Mouse (Mus musculus) neural tube, embryonic 14.5 days (tissue): ENCODE measurements around the gene 9530077C05Rik. TPM values are rescaled to one million over a fixed set of nuclear protein-coding genes. Genes with fewer than 3 reads are reported as not detected.
"Not testable (repeated sequence)": the region's sequence is repeated elsewhere in the genome, so short reads cannot be mapped to it uniquely, and the experiment has no call there.

Experiments
- ATAC-seq: fragments of 200-750 bp; cut with Nextera tagmentation; 2 replicates; pipeline ENCODE4 v1.8.0; 2017; ENCODE audit warnings: low read depth, mild to moderate bottlenecking, moderate TSS enrichment, moderate library complexity
- H3K27ac ChIP-seq: fragments of 300-500 bp; sonication (generic); 2 replicates; pipeline ENCODE4 v1.5.1; 2014; ENCODE audit warnings: low read depth, mild to moderate bottlenecking, control low read depth, low read length, moderate library complexity, mixed read lengths
- H3K27me3 ChIP-seq: fragments of 300-500 bp; sonication (generic); 2 replicates; pipeline ENCODE4 v1.6.1; 2014; ENCODE audit warnings: low read length; ENCODE audit not compliant: control insufficient read depth, insufficient read depth
- H3K36me3 ChIP-seq: fragments of 300-500 bp; sonication (generic); 2 replicates; pipeline ENCODE4 v1.6.1; 2014; ENCODE audit warnings: low read length, mixed read lengths; ENCODE audit not compliant: control insufficient read depth, insufficient read depth
- H3K4me1 ChIP-seq: fragments of 300-500 bp; sonication (generic); 2 replicates; pipeline ENCODE4 v1.6.1; 2014; ENCODE audit warnings: low read length; ENCODE audit not compliant: control insufficient read depth, insufficient read depth
- H3K4me2 ChIP-seq: fragments of 300-500 bp; sonication (generic); 2 replicates; pipeline ENCODE4 v1.6.1; 2014; ENCODE audit warnings: mild to moderate bottlenecking, low read depth, low read length, control low read depth
- H3K4me3 ChIP-seq: fragments of 300-500 bp; sonication (generic); 2 replicates; pipeline ENCODE4 v1.5.1; 2014; ENCODE audit warnings: low read depth, low read length, control low read depth, mixed read lengths
- H3K9ac ChIP-seq: fragments of 300-500 bp; sonication (generic); replicated peaks from 2 replicates; pipeline ENCODE4 v1.6.1; 2014; ENCODE audit warnings: low read depth, mild to moderate bottlenecking, control low read depth, low read length, mixed read lengths
- H3K9me3 ChIP-seq: fragments of 300-500 bp; sonication (generic); 2 replicates; pipeline ENCODE4 v1.6.1; 2016; ENCODE audit warnings: low read length; ENCODE audit not compliant: control insufficient read depth
- WGBS: fragments of 180-500 bp; shearing (Covaris S2); extraction: QIAGEN DNeasy Blood & Tissue Kit; methylation state at CpG from one replicate; pipeline ENCODE4 v1.1.7; 2014; 5-methylcytosine and 5-hydroxymethylcytosine counted together
- polyA plus RNA-seq: library from polyadenylated mRNA; unstranded; fragments of >200 nt; fragmentation: Nextera tagmentation; extraction: Ambion mirVana; gene quantifications from 2 replicates; pipeline ENCODE4 v1.2.1, GENCODE M21; 2014

Gene 9530077C05Rik
- polyA plus RNA-seq, 1 experiment from 2014 or later: 15.1 TPM

DNA sequence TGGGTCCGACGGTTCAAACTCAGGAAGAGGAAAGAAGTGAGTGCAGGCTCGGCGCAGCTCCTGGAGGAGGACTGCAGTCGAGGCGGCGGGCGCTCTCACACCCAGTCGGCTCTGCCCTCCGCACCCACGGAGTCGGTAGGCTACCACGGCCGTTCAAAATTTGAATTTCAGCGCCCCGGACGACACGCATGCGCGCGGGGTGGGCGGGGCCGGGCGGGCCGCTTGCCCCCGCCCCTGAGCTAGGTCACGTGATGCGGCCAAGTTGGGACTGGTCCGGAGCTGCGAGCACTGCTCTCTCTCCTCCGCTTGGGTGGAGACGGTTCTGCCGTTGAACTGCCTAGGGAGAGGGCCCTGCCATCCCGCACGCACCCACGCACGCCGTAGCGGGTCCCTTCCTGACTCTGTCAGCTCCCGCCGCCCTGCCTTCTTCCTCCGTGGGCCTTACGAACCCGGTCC is 22.3 kb upstream of the 9530077C05Rik start, which contains the start of gene Anln:
Anln (minus strand) TSS at position 168 of the 456 bp plus-strand sequence.
- H3K4me1 ChIP-seq: 0 out of 2 replicates have a peak, but pooled peaks cover 7% of the 10 kb centered on the region
- H3K27ac ChIP-seq: peak within 1 kb of the TSS; percentile 74
- H3K9me3 ChIP-seq: no peaks in the 10 kb centered on the region
- H3K36me3 ChIP-seq: no peaks in the 10 kb centered on the region
- peak within 1 kb of the TSS; percentile 62 for H3K4me2 ChIP-seq
- H3K4me3 ChIP-seq: peak within 1 kb of the TSS; percentile 63
- ATAC-seq: peak; percentile 96
- peak within 1 kb of the TSS; percentile 82 for H3K9ac ChIP-seq
- H3K27me3 ChIP-seq: no peaks in the 10 kb centered on the region
- under 1% methylated on average over 44 of the region's 44 CpGs for WGBS

DNA sequence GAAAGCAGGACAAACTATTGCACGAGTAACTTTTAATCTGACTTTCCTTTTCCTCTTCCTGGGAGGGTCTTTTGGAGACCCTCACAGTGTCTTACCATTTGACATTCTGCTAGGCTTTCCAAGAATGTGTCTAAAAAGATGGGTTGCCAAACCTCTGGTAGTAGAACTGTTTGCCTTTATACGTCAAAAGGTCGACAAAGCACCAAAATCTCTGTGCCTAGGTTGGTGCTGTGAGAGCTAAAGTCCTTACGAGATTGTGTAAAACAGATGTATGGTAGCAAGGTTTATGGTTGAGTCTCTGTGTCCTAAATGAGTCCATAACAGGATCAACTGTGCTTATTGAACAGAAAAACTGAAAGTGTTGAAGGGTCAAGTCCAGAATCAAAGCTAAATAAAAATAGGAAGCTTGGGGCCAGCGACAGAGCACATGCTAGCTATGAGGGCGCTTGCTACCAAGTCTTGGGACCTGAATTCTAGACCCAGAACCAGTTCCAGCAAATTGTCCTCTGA is 21.5 kb upstream of the 9530077C05Rik start:
- 0 out of 2 replicates have a peak, but pooled peaks cover 7% of the 10 kb centered on the region for H3K4me1 ChIP-seq
- no peak for ATAC-seq
- H3K9me3 ChIP-seq: no peaks in the 10 kb centered on the region
- peak overlapping the region; percentile 62 for H3K4me2 ChIP-seq
- H3K4me3 ChIP-seq: peak overlapping the region; percentile 63
- H3K27me3 ChIP-seq: no peaks in the 10 kb centered on the region
- no peak overlapping the region for H3K27ac ChIP-seq
- 66% methylated on average over 6 of the region's 6 CpGs for WGBS
- peak overlapping the region; percentile 82 for H3K9ac ChIP-seq
- no peaks in the 10 kb centered on the region for H3K36me3 ChIP-seq

DNA sequence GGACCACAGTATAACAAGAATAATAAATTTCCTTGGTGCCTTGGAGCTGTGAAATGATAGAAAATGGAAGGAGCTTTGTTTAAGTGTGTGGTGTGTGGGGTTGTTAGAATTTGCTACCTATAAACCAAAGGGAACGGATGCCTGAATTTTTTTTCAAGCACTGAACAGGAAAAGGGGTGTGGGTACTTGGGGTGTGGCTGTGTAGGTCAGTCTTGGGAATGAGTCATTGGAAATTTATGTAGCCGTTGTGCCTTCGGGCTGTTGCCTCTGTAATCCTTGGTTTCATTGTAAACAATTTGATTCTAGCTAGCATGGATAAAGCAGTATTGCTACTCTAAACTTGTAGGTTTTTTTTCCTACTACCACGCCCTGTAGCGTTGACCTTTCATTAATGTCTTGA is 20.9 kb upstream of the 9530077C05Rik start:
- no peak for ATAC-seq
- H3K4me3 ChIP-seq: no peak overlapping the region
- no peaks in the 10 kb centered on the region for H3K27me3 ChIP-seq
- no peak overlapping the region for H3K27ac ChIP-seq
- no peaks in the 10 kb centered on the region for H3K36me3 ChIP-seq
- H3K9ac ChIP-seq: no peak overlapping the region
- 93% methylated on average over 5 of the region's 5 CpGs for WGBS
- H3K4me1 ChIP-seq: 0 out of 2 replicates have a peak, but pooled peaks cover 7% of the 10 kb centered on the region
- H3K9me3 ChIP-seq: no peaks in the 10 kb centered on the region
- no peak overlapping the region for H3K4me2 ChIP-seq

DNA sequence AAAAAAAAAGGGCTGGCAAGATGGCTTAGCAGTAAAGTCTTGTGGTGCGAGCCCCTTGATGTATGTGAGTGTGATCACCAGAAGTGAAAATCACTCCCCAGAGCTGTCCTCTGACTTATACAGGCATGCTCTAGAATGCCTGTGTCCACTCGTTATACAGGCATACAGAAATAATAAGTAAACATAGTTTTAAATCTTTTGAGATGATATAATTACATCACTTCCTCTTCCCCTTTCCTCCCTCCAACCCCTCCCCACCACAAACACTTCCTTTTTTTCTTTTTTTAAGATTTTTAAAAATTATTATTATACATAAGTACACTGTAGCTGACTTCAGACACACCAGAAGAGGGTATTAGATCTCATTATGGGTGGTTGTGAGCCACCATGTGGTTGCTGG is 16.6 kb upstream of the 9530077C05Rik start:
- H3K4me3 ChIP-seq: no peak overlapping the region
- H3K27me3 ChIP-seq: no peaks in the 10 kb centered on the region
- no peak overlapping the region for H3K4me2 ChIP-seq
- H3K9ac ChIP-seq: no peak overlapping the region
- no peak overlapping the region for H3K27ac ChIP-seq
- 92% methylated on average over 2 of the region's 2 CpGs for WGBS
- no peak for ATAC-seq
- H3K36me3 ChIP-seq: no peaks in the 10 kb centered on the region
- no peaks in the 10 kb centered on the region for H3K4me1 ChIP-seq
- H3K9me3 ChIP-seq: no peaks in the 10 kb centered on the region

DNA sequence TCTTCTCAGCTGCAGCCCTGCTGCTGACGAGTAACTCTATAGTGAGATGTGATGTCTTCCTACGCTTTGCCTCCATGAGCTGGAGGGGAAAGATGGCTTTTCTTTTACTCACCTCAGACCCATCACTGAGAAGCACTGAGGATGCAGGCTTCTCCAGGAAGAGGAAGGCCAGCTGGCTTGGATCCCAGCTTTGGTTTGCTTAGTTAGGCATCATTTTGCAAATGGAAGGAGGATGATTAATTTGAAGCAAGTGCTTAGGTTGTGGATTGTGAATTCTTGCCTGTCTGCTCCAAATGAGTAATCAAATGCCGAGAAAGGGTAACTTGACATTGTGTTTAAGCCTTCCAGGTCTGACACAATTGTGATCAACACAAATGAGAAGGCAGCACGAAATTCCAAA is 12.3 kb upstream of the 9530077C05Rik start:
- H3K9me3 ChIP-seq: no peaks in the 10 kb centered on the region
- H3K4me2 ChIP-seq: no peak overlapping the region
- no peaks in the 10 kb centered on the region for H3K4me1 ChIP-seq
- 84% methylated on average over 4 of the region's 4 CpGs for WGBS
- no peaks in the 10 kb centered on the region for H3K27me3 ChIP-seq
- no peaks in the 10 kb centered on the region for H3K36me3 ChIP-seq
- no peak for ATAC-seq
- H3K4me3 ChIP-seq: no peak overlapping the region
- no peak overlapping the region for H3K27ac ChIP-seq
- no peak overlapping the region for H3K9ac ChIP-seq

DNA sequence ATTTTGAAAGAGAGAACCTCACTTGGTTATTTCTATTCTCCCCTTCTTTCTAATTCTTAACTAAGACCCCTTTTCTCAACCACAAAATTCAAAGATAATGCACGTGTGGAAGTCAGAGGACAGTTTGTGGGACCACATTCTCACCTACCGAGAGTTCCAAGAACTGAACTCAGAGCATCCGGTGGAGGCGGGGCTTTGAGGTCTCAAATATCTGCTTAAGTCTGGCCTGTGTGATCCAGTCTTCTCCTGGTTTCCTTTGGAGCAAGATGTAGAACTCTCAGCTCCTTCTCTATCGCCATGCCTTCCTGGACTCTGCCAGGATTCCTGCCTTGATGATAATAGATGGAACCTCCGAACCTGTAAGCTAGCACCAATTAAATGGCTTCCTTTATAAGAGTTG is 9.3 kb upstream of the 9530077C05Rik start:
- H3K9me3 ChIP-seq: no peaks in the 10 kb centered on the region
- no peak for ATAC-seq

DNA sequence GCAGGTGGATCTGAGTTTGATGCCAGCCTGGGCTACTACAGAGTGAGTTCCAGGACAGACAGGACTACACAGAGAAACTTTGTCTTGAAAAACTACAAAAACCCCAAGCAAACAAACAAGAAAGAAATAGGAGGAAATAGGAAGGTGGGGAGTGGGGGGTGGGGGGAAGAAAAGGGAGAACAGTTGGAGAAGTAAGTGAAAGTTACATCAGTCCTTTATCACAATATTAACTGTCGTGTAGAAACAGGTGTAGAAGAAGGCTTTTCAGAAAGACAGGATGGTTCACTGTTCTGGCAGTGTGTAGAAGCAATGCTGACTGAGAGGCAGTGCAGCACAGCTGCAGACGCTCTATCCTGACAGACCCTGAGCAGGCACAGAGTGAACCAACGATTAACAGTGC is 8.3 kb upstream of the 9530077C05Rik start:
- 86% methylated on average over 3 of the region's 3 CpGs for WGBS

More for the DNA sequence above, 9.3 kb upstream of the 9530077C05Rik start:
- 88% methylated on average over 6 of the region's 6 CpGs for WGBS
- Histone ChIP-seq H3K4me3 (no peak overlapping the region), H3K27ac (no peak overlapping the region), H3K4me2 (no peak overlapping the region), H3K36me3 (no peaks in the 10 kb centered on the region), H3K9ac (no peak overlapping the region), H3K4me1 (no peaks in the 10 kb centered on the region), H3K27me3 (no peaks in the 10 kb centered on the region)

DNA sequence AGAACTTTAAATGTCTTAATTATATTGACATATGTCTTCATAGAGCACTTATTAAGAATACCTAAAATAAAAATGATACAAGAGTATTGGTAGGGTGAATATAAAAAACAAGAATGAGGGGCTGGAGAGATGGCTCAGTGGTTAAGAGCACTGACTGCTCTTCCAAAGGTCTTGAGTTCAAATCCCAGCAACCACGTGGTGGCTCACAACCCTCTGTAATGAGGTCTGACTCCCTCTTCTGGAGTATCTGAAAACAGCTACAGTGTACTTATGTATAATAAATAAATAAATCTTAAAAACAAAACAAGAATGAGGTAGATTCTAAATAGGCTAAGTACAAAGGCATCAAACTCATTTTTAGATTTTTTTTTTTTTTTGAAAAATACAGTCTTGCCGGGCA is 7.8 kb upstream of the 9530077C05Rik start:
- not testable (repeated sequence) for H3K9ac ChIP-seq, H3K4me3 ChIP-seq, H3K27me3 ChIP-seq, H3K4me2 ChIP-seq, ATAC-seq, H3K4me1 ChIP-seq, H3K27ac ChIP-seq, H3K9me3 ChIP-seq, H3K36me3 ChIP-seq
- 69% methylated on average over 2 of the region's 2 CpGs for WGBS

More for the DNA sequence above, 8.3 kb upstream of the 9530077C05Rik start:
- H3K4me1 ChIP-seq: no peaks in the 10 kb centered on the region
- no peak overlapping the region for H3K4me2 ChIP-seq
- no peak for ATAC-seq
- no peak overlapping the region for H3K27ac ChIP-seq
- H3K9me3 ChIP-seq: no peaks in the 10 kb centered on the region
- H3K36me3 ChIP-seq: no peaks in the 10 kb centered on the region
- no peak overlapping the region for H3K9ac ChIP-seq
- H3K4me3 ChIP-seq: no peak overlapping the region
- no peaks in the 10 kb centered on the region for H3K27me3 ChIP-seq

DNA sequence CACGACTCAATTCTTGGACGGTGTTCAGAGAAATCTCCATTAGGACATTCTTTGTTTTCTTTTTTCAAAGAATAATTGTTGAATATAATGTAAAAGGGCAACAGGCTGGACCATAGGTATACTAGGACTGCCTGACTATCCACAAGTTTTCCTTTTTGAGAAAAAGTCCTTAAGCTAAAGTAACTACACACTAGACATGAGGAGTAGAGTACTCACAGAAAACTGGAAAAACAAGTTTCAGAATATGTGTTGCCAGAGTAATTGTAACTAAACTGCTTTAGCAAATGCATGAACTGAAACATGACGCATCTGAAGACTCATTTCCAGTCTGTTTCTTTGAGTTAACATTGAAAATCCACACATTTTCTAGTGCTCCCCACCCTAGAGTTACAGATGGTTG is 5.9 kb upstream of the 9530077C05Rik start:
- WGBS: 83% methylated on average over 3 of the region's 3 CpGs
- Histone ChIP-seq H3K4me3 (no peak overlapping the region), H3K4me1 (no peaks in the 10 kb centered on the region), H3K36me3 (no peaks in the 10 kb centered on the region), H3K27ac (no peak overlapping the region), H3K4me2 (no peak overlapping the region), H3K27me3 (no peaks in the 10 kb centered on the region), H3K9me3 (no peaks in the 10 kb centered on the region), H3K9ac (no peak overlapping the region)
- no peak for ATAC-seq
